Mouse (Mus musculus): ENCODE results near the gene St8sia6.

The St8sia6 gene

DNA sequence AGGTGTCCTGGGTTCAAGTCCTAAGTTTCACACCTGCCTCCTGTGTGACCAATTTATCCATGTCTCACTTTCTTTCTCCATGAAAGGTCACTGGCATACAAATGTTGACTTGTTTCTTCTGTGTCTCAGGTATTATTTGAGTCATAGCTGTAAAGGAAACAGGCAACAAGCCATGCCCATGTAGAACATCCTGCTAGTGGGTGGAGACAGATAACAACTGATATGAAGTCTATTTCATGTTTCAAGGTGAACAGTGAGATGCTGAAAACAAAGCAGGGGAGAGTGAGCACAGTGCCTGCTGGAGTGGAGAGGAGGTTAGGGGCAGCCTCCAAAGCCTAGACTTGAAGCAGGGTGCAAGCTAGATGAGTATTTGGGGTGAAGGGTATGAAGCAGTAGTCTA, 33.5 kb downstream of the St8sia6 start:
- DNase-seq (ENCODE audit: low spot score), result no peak

DNA sequence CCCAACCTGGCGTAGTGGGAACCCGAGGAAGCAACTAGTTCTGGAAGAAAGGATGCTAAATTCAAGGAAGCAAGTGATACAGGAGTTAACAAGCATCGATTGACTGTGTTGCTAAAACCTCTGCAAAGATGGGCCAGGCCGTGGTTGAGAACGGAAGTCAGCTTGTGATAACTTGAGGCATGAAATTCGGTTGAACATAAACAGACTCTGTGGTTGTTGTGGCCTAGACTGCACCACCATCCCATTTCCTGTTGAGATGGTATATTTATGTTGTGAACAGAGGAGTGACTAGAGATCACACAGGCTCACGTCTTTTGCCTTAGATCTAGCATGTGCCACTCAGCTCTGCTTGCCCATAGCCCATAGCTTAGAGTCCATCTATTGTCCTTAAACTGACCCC, 36.5 kb downstream of the St8sia6 start:
- no peak for DNase-seq (ENCODE audit: low spot score)

DNA sequence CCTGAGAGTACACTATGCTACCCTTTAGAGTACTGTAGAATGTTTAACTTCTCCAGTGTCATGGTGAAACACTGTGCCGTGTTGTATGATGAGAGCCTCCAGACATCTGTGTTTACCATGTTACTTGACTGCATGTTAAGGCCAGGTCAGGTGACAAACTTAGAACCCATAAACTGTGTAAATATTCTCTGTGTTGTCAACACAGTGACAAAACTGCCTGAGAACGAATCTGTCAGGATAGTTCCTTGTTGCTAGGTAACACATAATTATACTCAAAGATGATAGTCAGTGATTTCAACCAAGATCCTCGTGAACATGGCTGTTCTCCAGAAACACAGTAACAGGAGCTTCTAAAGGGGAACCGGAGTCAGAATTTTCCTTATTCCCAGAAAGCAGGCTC, 38.1 kb downstream of the St8sia6 start:
- no peak for DNase-seq (ENCODE audit: low spot score)

DNA sequence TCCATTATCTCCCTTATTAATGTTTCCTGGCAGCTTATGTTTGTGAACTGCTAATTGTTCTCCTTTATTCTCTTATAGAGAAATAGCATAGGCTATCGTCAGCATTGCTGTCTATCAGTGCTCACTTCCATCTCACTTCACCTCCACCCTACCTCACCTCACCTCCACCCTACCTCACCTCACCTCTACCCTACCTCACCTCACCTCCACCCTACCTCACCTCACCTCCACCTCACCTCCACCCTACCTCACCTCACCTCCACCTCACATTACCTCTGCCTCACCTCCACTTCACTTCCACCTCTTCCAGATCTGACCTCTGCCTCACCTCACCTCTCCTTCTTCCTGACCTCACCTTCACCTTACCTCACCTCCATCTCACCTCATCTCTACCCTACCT, 42.2 kb downstream of the St8sia6 start:
- DNase-seq (ENCODE audit: low spot score), result no peak

DNA sequence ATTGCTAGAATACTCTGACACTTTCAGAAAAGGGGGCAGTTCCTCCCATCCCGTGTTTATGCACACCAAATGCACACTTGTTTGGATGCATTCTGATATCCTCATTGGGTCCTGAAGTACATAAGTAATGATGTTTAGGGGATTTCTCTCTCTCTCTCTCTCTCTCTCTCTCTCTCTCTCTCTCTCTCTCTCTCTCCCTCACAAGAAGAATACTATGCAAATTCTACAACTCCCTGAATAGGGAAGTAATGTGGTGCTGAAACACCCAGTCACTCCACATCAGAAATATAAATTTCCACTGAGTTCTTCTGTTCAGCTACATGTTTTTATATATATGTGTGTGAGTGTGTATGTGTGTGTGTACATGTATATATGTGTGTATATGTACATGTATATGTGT, 43.1 kb downstream of the St8sia6 start:
- no peak for DNase-seq (ENCODE audit: low spot score)

DNA sequence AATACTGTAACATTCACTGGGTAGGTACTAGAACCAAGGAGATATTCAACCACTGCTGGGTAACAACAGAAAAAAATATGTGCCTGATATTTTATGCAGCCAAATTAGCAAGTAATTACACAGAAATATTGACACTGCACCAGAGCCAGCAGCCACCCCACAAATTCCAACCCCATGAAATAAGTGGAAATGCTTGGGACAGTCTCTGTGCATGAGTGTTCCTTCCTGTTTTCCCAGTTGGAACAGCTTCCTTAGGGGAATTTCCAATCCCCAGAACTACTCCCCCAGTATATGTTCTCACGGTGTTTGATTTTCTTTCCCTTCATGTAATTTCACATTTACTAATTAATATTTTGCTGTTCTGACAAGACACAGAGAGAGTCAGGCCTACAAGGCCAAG, 43.8 kb downstream of the St8sia6 start:
- no peak for DNase-seq (ENCODE audit: low spot score)

DNA sequence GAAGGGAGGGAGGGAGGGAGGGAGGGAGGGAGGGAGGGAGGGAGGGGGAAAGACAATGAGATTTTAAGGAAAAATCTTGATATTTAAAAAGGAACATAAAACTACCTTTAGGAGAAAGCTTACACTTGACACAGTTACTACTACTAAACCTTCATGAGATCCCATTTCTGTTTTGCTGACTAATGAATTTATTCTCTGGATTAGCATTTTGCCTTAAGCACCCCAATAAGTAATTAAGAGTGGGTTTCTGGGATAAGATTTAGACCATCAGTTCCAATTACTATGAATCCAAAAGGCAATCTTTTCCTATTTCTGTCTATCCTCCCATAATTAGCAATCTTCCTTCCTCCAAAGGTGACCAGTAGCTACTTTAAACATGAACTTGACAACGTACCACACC, 44.7 kb downstream of the St8sia6 start:
- DNase-seq (ENCODE audit: low spot score), result no peak

DNA sequence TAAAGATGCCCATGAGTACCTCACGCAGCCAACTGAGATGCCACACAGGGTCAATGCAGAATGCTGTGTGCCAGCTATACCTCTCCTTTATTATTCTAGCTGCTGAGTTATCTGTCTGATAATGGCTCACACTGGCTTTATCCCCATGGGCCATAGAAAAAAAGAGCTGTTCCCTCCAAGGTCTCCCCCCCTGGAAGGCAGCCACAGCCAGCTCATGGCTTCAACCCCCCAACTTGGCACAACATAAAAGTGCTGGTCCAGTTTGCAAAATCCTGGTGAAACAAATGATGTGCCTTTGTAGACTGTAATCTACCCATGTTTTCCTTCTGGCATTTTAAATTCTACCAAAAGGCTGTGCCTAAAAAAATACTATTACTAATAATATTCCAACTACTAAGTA, 46.3 kb downstream of the St8sia6 start:
- no peak for DNase-seq (ENCODE audit: low spot score)

DNA sequence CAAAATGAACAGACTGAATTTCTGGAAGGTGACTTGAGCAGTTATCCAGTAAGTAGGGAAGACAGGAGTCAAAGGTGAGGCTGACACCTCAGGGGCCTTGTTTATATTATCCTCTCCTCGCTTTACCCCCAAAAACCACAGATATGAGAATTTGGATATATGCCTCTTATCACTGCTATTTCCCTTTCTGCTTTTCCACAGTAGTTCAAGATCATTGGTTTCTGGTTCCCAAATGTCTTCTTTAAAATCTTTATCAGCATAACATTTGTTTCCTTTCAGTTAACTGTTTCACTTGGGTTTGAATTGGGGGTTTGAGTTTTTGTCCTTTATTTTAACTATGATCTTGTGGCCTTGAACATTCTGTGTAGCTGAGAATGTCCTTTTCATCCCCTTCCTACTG, 47.8 kb downstream of the St8sia6 start:
- DNase-seq (ENCODE audit: low spot score), result no peak

DNA sequence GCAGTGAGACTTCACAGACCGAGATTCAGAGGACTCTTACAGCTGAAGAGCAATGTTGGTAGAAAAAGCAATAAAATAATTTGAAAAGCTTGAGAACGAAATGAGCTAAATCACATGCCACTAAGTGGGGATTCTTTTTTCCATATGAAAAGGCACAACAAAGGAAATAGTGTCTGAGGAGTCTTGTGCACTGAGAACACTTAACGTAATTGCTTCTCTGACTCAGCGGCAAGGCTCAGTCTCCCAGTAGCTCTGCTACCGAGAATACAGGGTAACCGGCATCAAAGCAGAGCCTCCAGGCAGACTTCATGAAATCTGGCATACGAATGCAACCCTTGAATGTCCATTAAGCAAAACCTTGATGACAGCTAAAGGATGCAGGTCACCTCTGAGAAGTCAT, 55.2 kb downstream of the St8sia6 start:
- DNase-seq (ENCODE audit: low spot score), result no peak

DNA sequence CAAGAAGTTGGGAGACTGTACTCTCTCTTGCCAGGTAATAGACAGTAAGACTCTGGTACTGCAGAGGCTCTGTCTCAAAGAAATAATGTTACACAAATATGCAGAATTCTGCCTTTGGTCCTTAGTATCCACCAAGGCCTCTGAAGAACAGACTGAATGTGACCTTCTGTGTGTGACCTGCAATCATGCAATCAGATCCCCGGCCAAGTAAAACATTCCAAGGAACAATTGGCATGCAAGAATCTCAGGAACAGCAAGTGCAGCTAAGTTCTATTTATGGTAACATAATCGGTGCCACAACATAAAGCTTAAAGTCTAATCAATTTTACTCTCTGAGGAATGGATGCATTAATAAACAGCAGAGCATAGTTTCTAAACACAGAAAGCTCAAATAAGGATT, 66.0 kb downstream of the St8sia6 start:
- no peak for DNase-seq (ENCODE audit: low spot score)

DNA sequence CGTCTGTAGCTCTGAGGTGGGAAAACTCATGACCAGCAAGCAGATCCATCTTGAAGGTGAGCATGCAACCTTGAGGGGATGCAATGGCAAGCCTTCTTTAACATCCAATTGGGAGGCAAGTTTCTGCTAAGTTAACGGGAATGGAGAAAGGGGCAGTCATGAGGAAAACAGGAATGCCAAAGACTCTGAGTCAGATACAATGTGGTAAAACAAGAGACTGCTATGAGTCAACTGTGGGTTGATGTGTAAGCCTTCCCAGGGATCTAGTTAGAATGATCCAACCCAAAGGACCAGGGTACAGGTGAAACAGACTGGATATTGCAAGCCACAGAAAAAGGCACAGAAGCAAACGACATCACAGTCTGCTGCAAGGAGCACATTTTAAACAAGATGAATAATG, 68.3 kb downstream of the St8sia6 start:
- DNase-seq (ENCODE audit: low spot score), result no peak

DNA sequence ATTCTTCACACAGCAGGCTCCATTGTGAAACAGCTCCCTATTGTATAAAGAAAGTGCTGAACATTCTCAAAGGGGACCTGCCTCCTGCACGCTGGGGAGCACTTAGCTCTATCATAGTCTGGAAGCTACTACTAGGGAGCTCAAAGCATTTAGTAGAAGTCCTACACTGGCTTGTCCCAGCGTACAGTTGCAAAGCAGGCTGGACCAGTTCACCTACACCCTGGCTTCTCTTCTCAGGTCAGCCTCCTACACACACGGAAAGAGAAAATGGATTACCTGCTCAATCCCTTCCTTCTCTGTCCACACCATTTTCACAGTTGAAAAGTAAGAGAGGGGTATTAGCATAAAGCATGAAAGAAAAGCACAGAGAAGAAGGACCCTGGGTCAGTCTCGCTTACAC, 71.6 kb downstream of the St8sia6 start:
- peak; percentile 57 for DNase-seq (ENCODE audit: low spot score)

DNA sequence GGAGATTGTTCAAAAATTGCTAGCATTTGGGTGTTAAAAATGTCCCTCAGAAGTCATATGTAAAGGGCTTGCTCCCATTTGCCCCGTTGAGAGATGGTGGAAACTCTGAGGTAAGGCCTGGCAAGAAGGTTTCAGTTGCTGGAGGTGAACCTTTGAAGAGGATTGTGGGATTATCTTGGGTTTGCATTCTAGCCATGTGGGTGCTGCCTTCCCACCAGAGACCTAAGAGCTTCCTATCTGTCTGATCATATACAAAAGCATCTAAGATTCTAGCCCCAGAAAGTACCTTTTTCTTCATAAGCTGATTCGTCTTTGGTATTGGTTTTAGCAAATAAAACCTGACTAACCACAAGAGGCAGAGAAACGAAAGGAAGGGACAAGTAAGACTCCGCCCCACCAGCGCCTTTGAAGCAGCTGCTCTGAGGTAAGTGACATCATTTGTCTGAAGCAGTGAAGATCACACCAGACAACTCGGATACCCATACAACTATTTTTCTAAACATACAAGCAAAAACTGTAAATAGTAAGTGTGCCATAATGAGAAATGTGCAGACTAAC, 75.2 kb downstream of the St8sia6 start:
- no peak for DNase-seq (ENCODE audit: low spot score)

DNA sequence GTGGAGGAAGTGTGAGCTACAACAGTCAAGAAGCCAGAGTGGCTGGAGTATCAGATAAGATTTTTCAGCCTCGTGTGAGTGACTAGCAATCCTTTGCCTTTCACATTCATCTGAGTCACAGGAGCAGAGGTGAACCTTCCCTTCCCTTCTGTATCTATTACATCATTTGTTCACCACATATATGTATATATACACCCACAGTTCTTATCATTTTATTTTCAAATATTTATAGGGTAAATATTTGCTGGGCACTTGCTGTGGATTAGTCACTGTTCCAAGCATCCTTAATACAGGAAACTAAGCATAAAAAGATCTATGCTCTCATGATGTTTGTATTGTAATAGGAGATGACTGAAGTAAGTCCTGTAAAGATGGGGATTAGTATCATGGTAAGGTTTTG, 85.1 kb downstream of the St8sia6 start:
- DNase-seq (ENCODE audit: low spot score), result peak; percentile 9

DNA sequence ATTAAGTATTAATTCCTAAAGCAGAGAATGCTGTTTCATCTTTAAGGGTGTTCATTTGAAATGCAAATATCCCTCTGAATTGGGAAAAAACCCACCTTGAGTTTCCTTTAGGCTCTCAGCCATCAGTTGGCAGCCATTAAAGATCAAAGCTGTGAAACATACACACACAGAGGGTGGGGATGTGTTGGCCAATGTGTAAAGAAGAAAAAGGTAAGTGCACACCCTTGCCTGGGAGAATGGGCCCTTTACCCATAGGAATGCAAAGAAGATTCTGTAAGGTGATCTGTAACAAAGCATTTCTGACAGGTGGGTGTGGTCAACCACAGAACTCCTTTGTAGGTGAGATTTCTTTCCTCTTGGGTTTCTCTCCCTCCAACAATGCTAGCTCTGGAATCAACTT, 96.3 kb downstream of the St8sia6 start:
- DNase-seq (ENCODE audit: low spot score), result no peak

DNA sequence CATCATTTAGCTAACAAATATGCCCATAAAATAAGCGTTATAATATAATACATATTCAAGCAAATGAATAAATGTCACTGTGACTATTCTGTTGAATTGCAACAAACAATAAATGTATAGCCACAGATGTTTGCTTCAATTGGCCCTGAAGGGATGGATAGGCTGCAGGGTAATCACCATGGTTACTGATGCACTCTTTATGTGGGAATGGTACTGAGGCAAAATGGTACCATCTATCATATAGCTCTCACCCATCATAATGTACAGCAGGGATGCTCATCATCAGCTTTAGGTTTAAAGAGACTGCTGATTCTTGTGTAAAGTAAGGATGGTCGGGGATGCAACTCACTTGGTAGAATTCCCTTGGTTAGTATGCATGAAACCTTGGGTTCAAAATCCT, 99.4 kb downstream of the St8sia6 start:
- no peak for DNase-seq (ENCODE audit: low spot score)

DNA sequence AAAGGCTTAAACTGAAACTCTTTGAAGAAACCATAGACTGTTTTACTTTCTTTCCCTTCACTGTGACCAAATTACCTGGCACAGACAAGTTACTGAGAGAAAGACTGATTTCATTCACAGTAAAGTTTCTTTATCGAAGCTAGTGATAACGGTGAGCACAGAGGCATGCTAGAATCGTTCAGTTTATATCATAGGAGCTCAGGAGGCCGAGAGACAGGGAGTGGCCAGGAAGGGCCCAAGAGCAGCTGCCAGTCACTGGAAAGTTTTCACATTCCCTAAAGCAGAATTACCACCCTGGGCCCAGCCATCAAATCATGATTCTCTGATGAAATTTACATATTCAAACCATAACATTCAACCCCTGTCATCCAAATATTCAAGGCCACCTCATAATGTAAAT, 109.5 kb downstream of the St8sia6 start:
- no peak for DNase-seq (ENCODE audit: low spot score)

DNA sequence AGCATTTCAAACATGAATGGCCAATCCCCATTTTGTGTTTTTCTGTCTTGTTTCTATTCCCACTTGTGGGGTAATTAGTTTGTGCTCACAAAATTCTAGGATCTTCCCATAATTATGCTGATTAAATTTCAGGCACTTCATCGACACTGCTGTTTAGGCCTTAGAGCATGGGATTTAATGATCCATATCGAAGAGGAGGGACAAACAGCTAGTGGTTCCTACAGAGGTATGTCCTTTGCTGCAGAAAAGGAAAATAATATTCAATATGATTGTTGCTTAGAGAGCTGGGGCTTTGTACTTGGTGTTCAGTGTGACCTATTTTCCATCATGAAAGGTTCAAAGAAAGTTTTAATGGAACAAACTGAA, 110.7 kb downstream of the St8sia6 start:
- no peak for DNase-seq (ENCODE audit: low spot score)

DNA sequence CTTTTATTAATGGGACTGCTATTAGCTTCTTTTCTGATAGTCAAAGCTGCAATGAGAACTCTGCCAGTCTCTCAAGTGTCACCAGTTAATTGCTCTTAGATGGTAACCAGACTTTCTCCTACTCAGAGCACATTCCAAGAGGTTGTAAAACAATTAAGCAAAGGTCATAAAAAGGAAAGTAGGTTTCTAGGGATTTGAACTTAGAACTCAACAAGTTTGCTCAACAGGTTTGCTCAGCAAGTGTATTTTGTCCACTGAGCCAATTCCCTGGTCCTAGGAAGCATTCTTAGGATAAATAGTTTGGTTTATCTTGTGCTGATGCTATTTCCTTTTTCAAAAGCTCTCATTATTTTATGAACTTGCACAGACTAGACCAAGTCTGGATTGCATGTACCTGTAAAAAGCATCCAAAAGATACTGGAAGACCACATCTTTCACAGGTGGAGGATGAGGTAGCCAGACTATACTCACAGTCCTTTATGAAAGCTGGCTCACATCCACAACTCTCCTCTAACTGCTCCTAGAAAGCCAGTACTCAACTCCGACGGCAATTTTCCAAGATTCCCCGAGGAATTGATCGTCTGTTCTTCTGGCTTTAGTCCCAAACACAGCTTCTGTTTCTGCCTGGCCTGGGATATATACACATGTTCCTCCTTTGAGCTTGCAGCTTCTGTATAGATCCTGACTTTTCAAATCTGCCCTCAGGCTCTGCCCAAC, 111.2 kb downstream of the St8sia6 start:
- DNase-seq (ENCODE audit: low spot score), result no peak

DNA sequence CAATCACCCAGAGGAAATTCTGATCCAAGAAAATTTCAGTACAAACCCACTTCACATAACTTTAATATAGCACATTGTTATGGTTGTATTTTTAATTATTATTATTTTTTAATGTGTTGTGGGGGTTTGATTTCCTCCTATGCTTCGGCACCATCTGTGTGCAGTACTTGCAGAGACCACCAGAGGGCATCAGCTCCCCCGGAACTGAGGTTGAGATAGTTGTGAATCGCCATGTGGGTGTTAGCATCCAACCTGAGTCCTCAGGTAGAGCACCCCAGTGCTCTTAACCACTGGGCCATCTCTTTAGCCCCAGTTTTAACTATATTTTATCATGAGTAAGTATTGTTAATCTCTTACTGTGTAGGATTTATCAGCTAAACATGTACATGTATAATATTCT, 120.9 kb downstream of the St8sia6 start:
- DNase-seq (ENCODE audit: low spot score), result peak; percentile 10

DNA sequence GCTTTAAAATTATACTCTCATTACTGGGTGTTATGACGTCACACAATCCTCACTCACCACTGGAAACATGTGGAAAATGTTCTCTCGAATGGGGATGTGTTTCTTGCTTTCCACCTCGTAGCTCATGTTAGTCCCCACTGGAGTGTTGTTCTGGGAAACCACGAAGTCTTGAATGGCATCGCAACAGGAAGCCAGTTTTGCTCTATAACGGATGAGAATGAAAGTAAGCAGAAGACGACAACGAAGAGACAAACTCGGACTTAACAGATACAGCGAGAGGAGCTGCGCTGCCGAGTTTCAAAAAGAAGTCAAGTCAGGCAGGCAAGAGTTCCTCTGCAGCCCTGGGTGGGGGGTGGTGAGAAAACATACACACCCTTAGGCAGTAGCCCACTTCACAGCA, 121.4 kb downstream of the St8sia6 start:
- DNase-seq (ENCODE audit: low spot score), result no peak

DNA sequence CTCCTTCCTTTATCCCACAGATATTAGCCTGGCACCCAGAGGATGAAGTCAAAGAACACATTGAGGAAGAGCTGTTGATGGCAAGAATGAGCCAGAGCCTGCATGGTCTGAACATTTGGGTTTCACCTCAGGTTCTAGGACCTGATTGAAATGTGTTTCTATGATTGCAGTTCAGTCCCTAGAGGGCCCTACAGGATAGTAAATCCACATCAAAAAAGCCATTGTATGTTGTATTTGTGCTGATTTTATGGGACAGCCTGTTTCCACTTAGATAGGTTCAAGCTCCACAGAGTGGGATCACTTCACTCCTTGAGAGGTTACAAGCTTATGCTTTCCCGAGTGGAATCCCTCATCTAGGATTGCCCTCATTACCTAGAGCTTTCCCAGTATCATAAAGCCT, 159.0 kb downstream of the St8sia6 start:
- no peak for DNase-seq (ENCODE audit: low spot score)

DNA sequence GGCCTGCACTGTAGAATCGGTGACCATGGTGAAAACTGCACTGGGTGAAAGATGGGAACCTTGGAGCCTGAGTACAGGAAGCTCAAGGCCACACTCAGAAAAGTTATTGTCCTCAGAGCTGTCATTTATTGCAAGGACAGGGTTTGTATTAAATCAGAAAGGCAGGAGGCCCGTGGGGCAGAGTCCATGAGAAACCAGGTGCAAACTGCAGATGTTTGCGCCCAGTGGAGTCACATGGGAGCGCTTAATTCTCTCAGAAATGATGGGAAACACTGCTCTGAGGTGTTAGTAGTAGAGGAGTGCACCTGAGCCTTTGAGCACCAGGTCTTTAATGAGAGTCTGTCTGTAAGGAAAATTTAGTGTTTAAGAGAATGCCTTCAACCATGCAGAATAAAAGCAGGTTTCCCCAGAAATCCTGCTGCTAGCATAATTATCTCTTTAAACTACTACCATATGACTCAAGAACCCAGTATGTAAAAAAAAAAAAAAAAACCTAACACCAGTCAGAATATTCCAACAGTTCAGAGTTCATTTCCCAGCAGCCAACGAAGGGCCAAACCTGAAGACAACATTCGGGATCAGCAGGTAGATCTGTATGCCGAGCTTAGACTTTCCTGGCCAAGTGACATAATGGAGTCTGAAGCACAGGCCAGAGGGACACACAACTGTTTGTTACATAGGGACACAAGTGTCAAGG, 163.6 kb downstream of the St8sia6 start:
- no peak for DNase-seq (ENCODE audit: low spot score)

All from urinary bladder, postnatal 14 days (tissue).